Mouse (Mus musculus) myocyte (in vitro differentiated cells): ENCODE data around the gene Pard3b. TPM values are rescaled to one million over a fixed set of nuclear protein-coding genes. Genes with fewer than 3 reads are reported as not detected.

Experiments
- H3K27me3 ChIP-seq: one replicate; pipeline ENCODE4 v1.6.1; 2011; ENCODE audit not compliant: control insufficient read depth, insufficient read depth, insufficient read length
- H3K36me3 ChIP-seq: one replicate; pipeline ENCODE4 v1.6.1; 2011; ENCODE audit not compliant: control insufficient read depth, insufficient read depth
- H3K4me2 ChIP-seq: one replicate; pipeline ENCODE4 v1.6.1; 2011; ENCODE audit warnings: low read depth, control low read depth
- H3K4me3 ChIP-seq: one replicate; pipeline ENCODE4 v1.5.1; 2011; ENCODE audit warnings: mild to moderate bottlenecking, control low read depth, moderate library complexity
- H3K79me2 ChIP-seq: one replicate; pipeline ENCODE4 v1.6.1; 2011; ENCODE audit not compliant: control insufficient read depth, insufficient read depth
- H3ac ChIP-seq: one replicate; pipeline ENCODE4 v1.6.1; 2011; ENCODE audit not compliant: control insufficient read depth, insufficient read length
- CEBPB ChIP-seq: IDR thresholded peaks from 2 replicates; pipeline ENCODE4 v1.6.1; 2011; ENCODE audit warnings: mild to moderate bottlenecking, moderate library complexity; ENCODE audit not compliant: poor library complexity, insufficient read depth, severe bottlenecking
- E2F4 ChIP-seq: IDR thresholded peaks from one replicate; pipeline ENCODE4 v1.6.1; 2011; ENCODE audit warnings: mild to moderate bottlenecking, control low read depth, moderate library complexity; ENCODE audit not compliant: insufficient read depth
- MAX ChIP-seq: IDR thresholded peaks from one replicate; pipeline ENCODE4 v1.6.1; 2011; ENCODE audit warnings: low read depth, mild to moderate bottlenecking, control low read depth
- MYOD1 ChIP-seq, 3 experiments: IDR thresholded peaks; one replicate each; pipeline ENCODE4 v1.6.1; 2011; ENCODE audit warnings: control low read depth in 2 of 3, low read depth in 2 of 3, mild to moderate bottlenecking in 2 of 3, moderate library complexity in 1 of 3; ENCODE audit not compliant: insufficient read length in 2 of 3, control insufficient read depth in 1 of 3
- MYOG ChIP-seq, 3 experiments: IDR thresholded peaks; one replicate each; pipeline ENCODE4 v1.6.1; 2011; ENCODE audit warnings: control low read depth in 2 of 3, low read depth in 2 of 3, mild to moderate bottlenecking in 2 of 3; ENCODE audit not compliant: insufficient read length in 2 of 3, control insufficient read depth in 1 of 3, insufficient read depth in 1 of 3
- POLR2A ChIP-seq: IDR thresholded peaks from one replicate; pipeline ENCODE4 v1.6.1; 2011; ENCODE audit warnings: low read depth, mild to moderate bottlenecking, control low read depth, moderate library complexity; ENCODE audit not compliant: insufficient read length
- POLR2AphosphoS2 ChIP-seq: IDR thresholded peaks from one replicate; pipeline ENCODE4 v1.6.1; 2011; ENCODE audit warnings: low read depth, control low read depth; ENCODE audit not compliant: insufficient read length
- REST ChIP-seq: IDR thresholded peaks from one replicate; pipeline ENCODE4 v1.6.1; 2011; ENCODE audit warnings: mild to moderate bottlenecking, control low read depth, moderate library complexity; ENCODE audit not compliant: insufficient read depth, insufficient read length
- SRF ChIP-seq: IDR thresholded peaks from one replicate; pipeline ENCODE4 v1.6.1; 2011; ENCODE audit warnings: low read depth; ENCODE audit not compliant: control insufficient read depth, insufficient read length
- TCF12 ChIP-seq: IDR thresholded peaks from one replicate; pipeline ENCODE4 v1.6.1; 2011; ENCODE audit warnings: mild to moderate bottlenecking, control low read depth; ENCODE audit not compliant: poor library complexity, insufficient read depth, severe bottlenecking
- TCF3 ChIP-seq: IDR thresholded peaks from one replicate; pipeline ENCODE4 v1.6.1; 2011; ENCODE audit warnings: low read depth, control low read depth; ENCODE audit not compliant: insufficient read length
- USF1 ChIP-seq: IDR thresholded peaks from one replicate; pipeline ENCODE4 v1.6.1; 2011; ENCODE audit warnings: low read depth, mild to moderate bottlenecking, control low read depth, moderate library complexity
- polyA plus RNA-seq: library from polyadenylated mRNA; unstranded; fragments of >200 nt; fragmentation: generic; extraction: Trizol; gene quantifications from one replicate; pipeline ENCODE4 v1.2.1, GENCODE M21; 2012; ENCODE audit warnings: missing spikeins

The Pard3b gene
- polyA plus RNA-seq, 1 experiment, result 0.17 TPM

- H3K79me2 ChIP-seq, result no peaks in the 10 kb centered on the region
- H3ac ChIP-seq, result no peak overlapping the region
- H3K27me3 ChIP-seq, result no peaks in the 10 kb centered on the region
- no peak overlapping the region for H3K4me3 ChIP-seq
- no peak overlapping the region for H3K4me2 ChIP-seq
- H3K36me3 ChIP-seq, result no peaks in the 10 kb centered on the region
- TF ChIP-seq USF1 (no peak), REST (no peak), POLR2AphosphoS2 (no peak), CEBPB (no peak), E2F4 (no peak), MYOD1 (IDR thresholded peaks at IDR 0.05; ENCODE audit: control insufficient read depth in 1 of 3, insufficient read length in 2 of 3, low read depth in 2 of 3) (no peak), MAX (no peak)
These were observed 509.5 kb downstream of the Pard3b start for GRCm38 (mm10) chr1:62148134-62148533.

- Histone ChIP-seq H3K36me3 (no peaks in the 10 kb centered on the region), H3K4me3 (no peak overlapping the region), H3K79me2 (no peaks in the 10 kb centered on the region), H3ac (no peak overlapping the region), H3K27me3 (no peaks in the 10 kb centered on the region), H3K4me2 (no peak overlapping the region)
- TF ChIP-seq POLR2AphosphoS2 (no peak), POLR2A (no peak), MAX (no peak)
These were observed 510.2 kb downstream of the Pard3b start for GRCm38 (mm10) chr1:62148786-62149185.

GRCm38 (mm10) chr1:62155970-62156369 lies 517.3 kb downstream of the Pard3b start:
- Histone ChIP-seq H3K36me3 (no peaks in the 10 kb centered on the region), H3K27me3 (no peaks in the 10 kb centered on the region), H3K79me2 (no peaks in the 10 kb centered on the region)

GRCm38 (mm10) chr1:62159592-62159991 lies 521.0 kb downstream of the Pard3b start:
- no peak for TF ChIP-seq USF1
- no peak for TF ChIP-seq MAX
- no peak for TF ChIP-seq CEBPB
- no peak for TF ChIP-seq MYOG (IDR thresholded peaks at IDR 0.05; ENCODE audit: control insufficient read depth in 1 of 3, insufficient read depth in 1 of 3, insufficient read length in 2 of 3, low read depth in 2 of 3)
- TF ChIP-seq TCF3, result no peak
- TF ChIP-seq TCF12, result no peak
- no peak for TF ChIP-seq MYOD1 (IDR thresholded peaks at IDR 0.05; ENCODE audit: control insufficient read depth in 1 of 3, insufficient read length in 2 of 3, low read depth in 2 of 3)
- TF ChIP-seq E2F4, result no peak
- no peak for TF ChIP-seq REST
- no peak for TF ChIP-seq POLR2A
- no peak for TF ChIP-seq SRF
- TF ChIP-seq POLR2AphosphoS2, result no peak
- H3K4me2 ChIP-seq, result no peak overlapping the region
- H3K79me2 ChIP-seq, result no peaks in the 10 kb centered on the region
- H3K27me3 ChIP-seq, result no peaks in the 10 kb centered on the region
- no peak overlapping the region for H3ac ChIP-seq
- H3K4me3 ChIP-seq, result no peak overlapping the region
- no peaks in the 10 kb centered on the region for H3K36me3 ChIP-seq

More at GRCm38 (mm10) chr1:62155970-62156369, 517.3 kb downstream of the Pard3b start:
- Histone ChIP-seq H3K4me3 (no peak overlapping the region), H3ac (no peak overlapping the region), H3K4me2 (no peak overlapping the region)
- TF ChIP-seq TCF12, result no peak

GRCm38 (mm10) chr1:62175013-62175640 lies 536.5 kb downstream of the Pard3b start:
- Histone ChIP-seq H3K4me3 (no peak overlapping the region), H3K36me3 (no peaks in the 10 kb centered on the region), H3K27me3 (no peaks in the 10 kb centered on the region), H3K4me2 (no peak overlapping the region), H3K79me2 (no peaks in the 10 kb centered on the region), H3ac (no peak overlapping the region)
- TF ChIP-seq POLR2AphosphoS2, result no peak
- no peak for TF ChIP-seq SRF
- no peak for TF ChIP-seq MYOD1 (IDR thresholded peaks at IDR 0.05; ENCODE audit: control insufficient read depth in 1 of 3, insufficient read length in 2 of 3, low read depth in 2 of 3)
- TF ChIP-seq E2F4, result no peak
- TF ChIP-seq TCF3, result no peak
- TF ChIP-seq MYOG (IDR thresholded peaks at IDR 0.05; ENCODE audit: control insufficient read depth in 1 of 3, insufficient read depth in 1 of 3, insufficient read length in 2 of 3, low read depth in 2 of 3), result no peak
- TF ChIP-seq REST, result no peak
- TF ChIP-seq CEBPB, result no peak
- TF ChIP-seq MAX, result no peak
- no peak for TF ChIP-seq TCF12
- no peak for TF ChIP-seq USF1
- no peak for TF ChIP-seq POLR2A
